Mouse (Mus musculus) limb, embryonic 12.5 days (tissue): ENCODE data around the gene Ranbp10. TPM values are rescaled to one million over a fixed set of nuclear protein-coding genes. Genes with fewer than 3 reads are reported as not detected.

ENCODE experiments used
- ATAC-seq: fragments of 200-750 bp; cut with Nextera tagmentation; 2 replicates; pipeline ENCODE4 v1.8.0; 2017; ENCODE audit warnings: low read depth, moderate TSS enrichment; ENCODE audit not compliant: insufficient number of reproducible peaks, insufficient read depth, low FRiP score, low TSS enrichment
- H3K27ac ChIP-seq: fragments of 300-500 bp; sonication (generic); 2 replicates; pipeline ENCODE4 v1.5.1; 2016; ENCODE audit warnings: mild to moderate bottlenecking, moderate library complexity
- H3K27me3 ChIP-seq: fragments of 300-500 bp; sonication (generic); 2 replicates; pipeline ENCODE4 v1.6.1; 2016; ENCODE audit warnings: mild to moderate bottlenecking, moderate library complexity
- H3K36me3 ChIP-seq: fragments of 300-500 bp; sonication (generic); 2 replicates; pipeline ENCODE4 v1.6.1; 2016; ENCODE audit warnings: mild to moderate bottlenecking, moderate library complexity
- H3K4me1 ChIP-seq: fragments of 300-500 bp; sonication (generic); replicated peaks from 2 replicates; pipeline ENCODE4 v1.6.1; 2016
- H3K4me2 ChIP-seq: fragments of 300-500 bp; sonication (generic); 2 replicates; pipeline ENCODE4 v1.6.1; 2016; ENCODE audit warnings: mild to moderate bottlenecking, moderate library complexity
- H3K4me3 ChIP-seq: fragments of 300-500 bp; sonication (generic); replicated peaks from 2 replicates; pipeline ENCODE4 v1.5.1; 2016; ENCODE audit warnings: mild to moderate bottlenecking
- H3K9ac ChIP-seq: fragments of 300-500 bp; sonication (generic); replicated peaks from 2 replicates; pipeline ENCODE4 v1.6.1; 2016; ENCODE audit warnings: mild to moderate bottlenecking, moderate library complexity
- H3K9me3 ChIP-seq: fragments of 300-500 bp; sonication (generic); 2 replicates; pipeline ENCODE4 v1.6.1; 2016; ENCODE audit warnings: mild to moderate bottlenecking, moderate library complexity
- WGBS: fragments of 180-500 bp; shearing (Covaris S2); methylation state at CpG from one replicate; pipeline ENCODE4 v1.1.7; 2016; 5-methylcytosine and 5-hydroxymethylcytosine counted together
- polyA plus RNA-seq: library from polyadenylated mRNA; unstranded; fragments of >200 nt; fragmentation: Nextera tagmentation; extraction: Ambion mirVana; gene quantifications from 2 replicates; pipeline ENCODE4 v1.2.1, GENCODE M21; 2016

Ranbp10 gene
- polyA plus RNA-seq, 1 experiment from 2014 or later, result 17.2 TPM

GRCm38 (mm10) chr8:105854715-105855216 lies 27.6 kb upstream of the Ranbp10 start, which contains the start of gene Thap11:
TSS of gene Thap11 (plus strand) at chr8:105855132.
- ATAC-seq, result peak; percentile 91
- H3K27me3 ChIP-seq, result no peaks in the 10 kb centered on the region
- under 1% methylated on average over 43 of the region's 43 CpGs for WGBS
- H3K27ac ChIP-seq, result peak within 1 kb of the TSS; percentile 89
- peaks cover 7% of the 10 kb centered on the region; the same call in 1 of the 2 replicates for H3K36me3 ChIP-seq
- H3K4me2 ChIP-seq, result peak within 1 kb of the TSS; percentile 98
- H3K4me1 ChIP-seq, result peaks cover 49% of the 10 kb centered on the region
- H3K4me3 ChIP-seq, result peak within 1 kb of the TSS; percentile 77
- no peaks in the 10 kb centered on the region for H3K9me3 ChIP-seq
- peak within 1 kb of the TSS; percentile 82 for H3K9ac ChIP-seq

- no peak overlapping the region for H3K9ac ChIP-seq
- peaks cover 44% of the 10 kb centered on the region for H3K4me1 ChIP-seq
- WGBS, result 26% methylated on average over 8 of the region's 8 CpGs
- H3K4me3 ChIP-seq, result peak overlapping the region; percentile 77
- H3K4me2 ChIP-seq, result peak overlapping the region; percentile 98
- H3K27me3 ChIP-seq, result no peaks in the 10 kb centered on the region
- H3K36me3 ChIP-seq, result peaks cover 12% of the 10 kb centered on the region
- H3K9me3 ChIP-seq, result no peaks in the 10 kb centered on the region
- H3K27ac ChIP-seq, result peak overlapping the region; percentile 89; the same call in 1 of the 2 replicates
- ATAC-seq, result peak; percentile 0; the same call in 1 of the 2 replicates
Measured at GRCm38 (mm10) chr8:105854303-105854702, 27.2 kb upstream of the Ranbp10 start.

- no peak for ATAC-seq
- H3K27me3 ChIP-seq, result no peaks in the 10 kb centered on the region
- H3K4me3 ChIP-seq, result no peak within 1 kb of the TSS
- no peaks in the 10 kb centered on the region for H3K9me3 ChIP-seq
- H3K36me3 ChIP-seq, result peaks cover 19% of the 10 kb centered on the region
- H3K4me1 ChIP-seq, result peaks cover 35% of the 10 kb centered on the region
- no peak within 1 kb of the TSS for H3K4me2 ChIP-seq
- no peak within 1 kb of the TSS for H3K27ac ChIP-seq
- no peak within 1 kb of the TSS for H3K9ac ChIP-seq
- 88% methylated on average over 3 of the region's 3 CpGs for whole genome bisulfite sequencing
Measured at GRCm38 (mm10) chr8:105853178-105853577, 26.0 kb upstream of the Ranbp10 start, which contains the start of gene Cenpt. TSS of gene Cenpt (minus strand) at chr8:105853278.

- Histone ChIP-seq H3K27me3 (no peaks in the 10 kb centered on the region), H3K4me2 (no peak overlapping the region), H3K4me1 (peaks cover 26% of the 10 kb centered on the region), H3K4me3 (peak overlapping the region; percentile 74; the same call in 1 of the 2 replicates), H3K27ac (no peak overlapping the region), H3K9me3 (no peaks in the 10 kb centered on the region), H3K36me3 (peaks cover 26% of the 10 kb centered on the region), H3K9ac (no peak overlapping the region)
- WGBS, result 83% methylated on average over 12 of the region's 12 CpGs
- ATAC-seq, result no peak
Measured at GRCm38 (mm10) chr8:105852146-105852729, 25.1 kb upstream of the Ranbp10 start.

GRCm38 (mm10) chr8:105851651-105852143 lies 24.5 kb upstream of the Ranbp10 start:
- peak overlapping the region; percentile 69 for H3K4me2 ChIP-seq
- H3K9ac ChIP-seq, result peak overlapping the region; percentile 77
- H3K27ac ChIP-seq, result peak overlapping the region; percentile 82
- ATAC-seq, result peak; percentile 75
- peak overlapping the region; percentile 74 for H3K4me3 ChIP-seq
- H3K9me3 ChIP-seq, result no peaks in the 10 kb centered on the region
- H3K36me3 ChIP-seq, result peaks cover 30% of the 10 kb centered on the region
- WGBS, result under 1% methylated on average over 34 of the region's 34 CpGs
- H3K27me3 ChIP-seq, result no peaks in the 10 kb centered on the region
- peaks cover 20% of the 10 kb centered on the region for H3K4me1 ChIP-seq

- no peak for ATAC-seq
- H3K4me3 ChIP-seq, result peak overlapping the region; percentile 19; the same call in 1 of the 2 replicates
- H3K9me3 ChIP-seq, result no peaks in the 10 kb centered on the region
- H3K4me2 ChIP-seq, result peak overlapping the region; percentile 69
- H3K36me3 ChIP-seq, result peaks cover 41% of the 10 kb centered on the region
- 81% methylated on average over 7 of the region's 7 CpGs for WGBS
- no peak overlapping the region for H3K27ac ChIP-seq
- H3K27me3 ChIP-seq, result no peaks in the 10 kb centered on the region
- peaks cover 10% of the 10 kb centered on the region for H3K4me1 ChIP-seq
- H3K9ac ChIP-seq, result no peak overlapping the region
Measured at GRCm38 (mm10) chr8:105850611-105851010, 23.5 kb upstream of the Ranbp10 start.

- no peak for ATAC-seq
- H3K4me2 ChIP-seq, result no peak overlapping the region
- H3K9ac ChIP-seq, result no peak overlapping the region
- no peaks in the 10 kb centered on the region for H3K9me3 ChIP-seq
- H3K4me1 ChIP-seq, result peaks cover 10% of the 10 kb centered on the region
- WGBS, result 91% methylated on average over 4 of the region's 4 CpGs
- no peak overlapping the region for H3K4me3 ChIP-seq
- H3K27ac ChIP-seq, result no peak overlapping the region
- peaks cover 47% of the 10 kb centered on the region for H3K36me3 ChIP-seq
- no peaks in the 10 kb centered on the region for H3K27me3 ChIP-seq
Measured at GRCm38 (mm10) chr8:105850014-105850413, 22.9 kb upstream of the Ranbp10 start.

GRCm38 (mm10) chr8:105846678-105847077 lies 19.5 kb upstream of the Ranbp10 start:
- no peak for ATAC-seq
- H3K4me2 ChIP-seq, result no peak overlapping the region
- H3K36me3 ChIP-seq, result peaks cover 74% of the 10 kb centered on the region
- no peak overlapping the region for H3K4me3 ChIP-seq
- H3K27me3 ChIP-seq, result no peaks in the 10 kb centered on the region
- H3K27ac ChIP-seq, result no peak overlapping the region
- H3K9me3 ChIP-seq, result no peaks in the 10 kb centered on the region
- WGBS, result 93% methylated on average over 11 of the region's 11 CpGs
- no peak overlapping the region for H3K9ac ChIP-seq
- H3K4me1 ChIP-seq, result peaks cover 8% of the 10 kb centered on the region

GRCm38 (mm10) chr8:105839209-105839608 lies 12.1 kb upstream of the Ranbp10 start:
- 91% methylated on average over 5 of the region's 5 CpGs for WGBS
- Histone ChIP-seq H3K9ac (no peak overlapping the region), H3K9me3 (no peaks in the 10 kb centered on the region), H3K4me2 (no peak overlapping the region), H3K36me3 (peaks cover 26% of the 10 kb centered on the region), H3K4me3 (no peak overlapping the region), H3K4me1 (no peaks in the 10 kb centered on the region), H3K27me3 (no peaks in the 10 kb centered on the region), H3K27ac (no peak overlapping the region)
- ATAC-seq, result no peak

GRCm38 (mm10) chr8:105836991-105837390 lies 9.8 kb upstream of the Ranbp10 start:
- peak; percentile 66; the same call in 1 of the 2 replicates for ATAC-seq
- peaks cover 10% of the 10 kb centered on the region for H3K36me3 ChIP-seq
- H3K9ac ChIP-seq, result no peak overlapping the region
- no peak overlapping the region for H3K27ac ChIP-seq
- H3K4me1 ChIP-seq, result no peaks in the 10 kb centered on the region
- no peaks in the 10 kb centered on the region for H3K9me3 ChIP-seq
- WGBS, result 76% methylated on average over 6 of the region's 6 CpGs
- H3K4me3 ChIP-seq, result no peak overlapping the region
- H3K27me3 ChIP-seq, result no peaks in the 10 kb centered on the region
- H3K4me2 ChIP-seq, result no peak overlapping the region

- Histone ChIP-seq H3K27me3 (no peaks in the 10 kb centered on the region), H3K4me1 (no peaks in the 10 kb centered on the region), H3K4me2 (no peak overlapping the region), H3K4me3 (no peak overlapping the region), H3K27ac (no peak overlapping the region), H3K36me3 (no peaks in the 10 kb centered on the region), H3K9me3 (no peaks in the 10 kb centered on the region), H3K9ac (0 out of 2 replicates have a peak overlapping the region, but pooled peaks have one; percentile 12)
- WGBS, result 28% methylated on average over 11 of the region's 11 CpGs
- ATAC-seq, result no peak
Measured at GRCm38 (mm10) chr8:105835318-105835717, 8.2 kb upstream of the Ranbp10 start.
